Mouse (Mus musculus): ENCODE results near the gene Cep44. TPM values are rescaled to one million over a fixed set of nuclear protein-coding genes. Genes with fewer than 3 reads are reported as not detected.

Cep44 gene
- polyA plus RNA-seq, 1 experiment from 2014 or later: 41.8 TPM

DNA sequence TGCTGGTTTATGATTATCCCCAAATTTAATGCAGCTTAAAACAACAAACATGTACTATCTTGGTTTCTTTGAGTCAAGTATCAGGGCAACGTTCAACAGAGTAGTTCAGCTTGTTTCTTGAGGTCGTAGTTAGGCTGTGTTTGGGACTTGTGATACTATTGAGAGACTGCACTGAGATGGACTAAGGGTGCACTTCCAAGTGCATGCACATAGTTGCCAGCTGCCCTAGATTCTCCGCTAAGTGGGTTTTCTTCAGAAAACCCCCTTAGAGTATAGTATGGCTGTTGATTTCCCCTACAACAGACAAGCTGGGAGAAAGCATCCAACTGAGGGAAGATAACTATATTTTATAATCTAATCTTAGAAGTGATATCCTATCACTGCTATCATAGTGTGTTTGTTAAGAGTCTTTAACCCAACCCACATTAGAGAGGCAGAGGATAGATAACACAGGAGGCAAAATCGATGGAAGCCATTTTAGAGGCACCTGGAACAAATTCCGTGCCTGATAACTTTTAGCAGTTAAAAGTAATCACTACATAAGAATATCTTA lies 1.8 kb upstream of the Cep44 start:
- WGBS: 61% methylated on average over 5 of the region's 5 CpGs
- no peaks in the 10 kb centered on the region for H3K9me3 ChIP-seq (ENCODE audit: control insufficient read depth, low read depth, low read length)

GRCm38 (mm10) chr8:56552045-56552444 lies 1.2 kb upstream of the Cep44 start:
- Histone ChIP-seq H3K27me3 (ENCODE audit: control insufficient read depth, insufficient read depth, low read length) (no peaks in the 10 kb centered on the region), H3K4me2 (replicated peaks; ENCODE audit: low read depth, low read length) (peak overlapping the region; percentile 56), H3K9me3 (ENCODE audit: control insufficient read depth, low read depth, low read length) (no peaks in the 10 kb centered on the region), H3K4me1 (ENCODE audit: control insufficient read depth, insufficient read depth, low read length) (peaks cover 6% of the 10 kb centered on the region), H3K4me3 (ENCODE audit: low read depth, low read length) (peak overlapping the region; percentile 86), H3K9ac (replicated peaks; ENCODE audit: low read depth, low read length) (peak overlapping the region; percentile 72; the same call in 1 of the 2 replicates), H3K27ac (ENCODE audit: low read length) (no peak overlapping the region), H3K36me3 (ENCODE audit: control insufficient read depth, insufficient read depth, low read length) (no peaks in the 10 kb centered on the region)
- ATAC-seq (ENCODE audit: insufficient number of reproducible peaks, insufficient read depth, low FRiP score, low read depth): no peak
- WGBS: 27% methylated on average over 10 of the region's 10 CpGs

More for the DNA sequence above, 1.8 kb upstream of the Cep44 start:
- H3K27ac ChIP-seq (ENCODE audit: low read length): no peak overlapping the region
- H3K27me3 ChIP-seq (ENCODE audit: control insufficient read depth, insufficient read depth, low read length): no peaks in the 10 kb centered on the region
- peak overlapping the region; percentile 56 for H3K4me2 ChIP-seq (replicated peaks; ENCODE audit: low read depth, low read length)
- no peaks in the 10 kb centered on the region for H3K36me3 ChIP-seq (ENCODE audit: control insufficient read depth, insufficient read depth, low read length)
- ATAC-seq (ENCODE audit: insufficient number of reproducible peaks, insufficient read depth, low FRiP score, low read depth): no peak
- H3K4me1 ChIP-seq (ENCODE audit: control insufficient read depth, insufficient read depth, low read length): peaks cover 6% of the 10 kb centered on the region
- H3K9ac ChIP-seq (replicated peaks; ENCODE audit: low read depth, low read length): no peak overlapping the region
- H3K4me3 ChIP-seq (ENCODE audit: low read depth, low read length): no peak overlapping the region

DNA sequence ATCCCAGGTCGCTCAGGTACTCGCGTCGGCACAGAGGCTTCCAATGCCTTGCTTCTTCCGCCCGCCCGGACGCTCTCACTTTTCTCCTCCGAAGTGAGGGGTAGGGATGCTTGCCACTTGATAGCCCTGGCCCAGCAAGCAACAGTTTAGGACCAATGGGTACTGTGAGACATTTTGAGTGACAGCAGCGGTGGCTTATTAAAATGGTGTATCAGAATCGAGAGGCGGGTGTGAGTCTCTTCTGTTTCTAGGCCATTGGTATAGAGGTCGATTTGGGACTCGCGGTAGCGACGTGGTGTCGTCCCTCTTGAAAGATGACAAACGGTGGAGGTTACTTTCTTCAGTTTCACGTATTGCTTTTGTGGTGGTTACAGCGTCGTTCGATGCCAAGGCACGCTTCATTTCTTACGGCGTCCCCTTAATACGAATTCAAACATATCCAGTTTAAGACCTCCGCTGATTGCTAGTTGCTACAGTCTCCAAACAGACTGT lies 560 bp upstream of the Cep44 start:
- Histone ChIP-seq H3K4me1 (ENCODE audit: control insufficient read depth, insufficient read depth, low read length) (peaks cover 6% of the 10 kb centered on the region), H3K27ac (ENCODE audit: low read length) (peak overlapping the region; percentile 83), H3K27me3 (ENCODE audit: control insufficient read depth, insufficient read depth, low read length) (no peaks in the 10 kb centered on the region), H3K4me3 (ENCODE audit: low read depth, low read length) (peak overlapping the region; percentile 86), H3K36me3 (ENCODE audit: control insufficient read depth, insufficient read depth, low read length) (no peaks in the 10 kb centered on the region), H3K9ac (replicated peaks; ENCODE audit: low read depth, low read length) (peak overlapping the region; percentile 72; the same call in 1 of the 2 replicates), H3K9me3 (ENCODE audit: control insufficient read depth, low read depth, low read length) (no peaks in the 10 kb centered on the region), H3K4me2 (replicated peaks; ENCODE audit: low read depth, low read length) (peak overlapping the region; percentile 56)
- under 1% methylated on average over 28 of the region's 28 CpGs for WGBS
- peak; percentile 95 for ATAC-seq (ENCODE audit: insufficient number of reproducible peaks, insufficient read depth, low FRiP score, low read depth)

DNA sequence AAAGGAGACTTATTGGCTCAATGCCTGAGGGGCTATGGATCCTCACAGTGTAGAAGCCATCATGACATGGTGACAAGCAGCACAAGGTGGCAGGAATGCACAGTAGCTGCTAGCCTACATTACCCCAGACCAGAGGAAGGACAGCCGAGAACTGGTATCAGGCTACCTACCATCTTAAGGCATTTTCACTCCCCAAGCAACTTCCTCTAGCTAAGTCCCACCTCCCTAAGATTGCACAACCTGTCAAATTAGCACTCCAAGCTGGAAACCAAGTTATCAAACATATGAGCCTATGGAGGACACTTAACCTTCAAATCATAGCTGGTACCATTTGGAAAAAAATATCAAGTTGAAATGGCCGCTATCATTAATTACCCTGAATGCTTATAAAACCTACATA lies 3.0 kb downstream of the Cep44 start:
- H3K4me3 ChIP-seq (ENCODE audit: low read depth, low read length): no peak overlapping the region
- H3K9ac ChIP-seq (replicated peaks; ENCODE audit: low read depth, low read length): no peak overlapping the region
- H3K9me3 ChIP-seq (ENCODE audit: control insufficient read depth, low read depth, low read length): no peaks in the 10 kb centered on the region
- ATAC-seq (ENCODE audit: insufficient number of reproducible peaks, insufficient read depth, low FRiP score, low read depth): no peak
- 91% methylated on average over 2 of the region's 2 CpGs for WGBS
- no peak overlapping the region for H3K27ac ChIP-seq (ENCODE audit: low read length)
- no peak overlapping the region for H3K4me2 ChIP-seq (replicated peaks; ENCODE audit: low read depth, low read length)
- peaks cover 6% of the 10 kb centered on the region; the same call in 1 of the 2 replicates for H3K36me3 ChIP-seq (ENCODE audit: control insufficient read depth, insufficient read depth, low read length)
- H3K27me3 ChIP-seq (ENCODE audit: control insufficient read depth, insufficient read depth, low read length): no peaks in the 10 kb centered on the region
- H3K4me1 ChIP-seq (ENCODE audit: control insufficient read depth, insufficient read depth, low read length): peaks cover 6% of the 10 kb centered on the region

DNA sequence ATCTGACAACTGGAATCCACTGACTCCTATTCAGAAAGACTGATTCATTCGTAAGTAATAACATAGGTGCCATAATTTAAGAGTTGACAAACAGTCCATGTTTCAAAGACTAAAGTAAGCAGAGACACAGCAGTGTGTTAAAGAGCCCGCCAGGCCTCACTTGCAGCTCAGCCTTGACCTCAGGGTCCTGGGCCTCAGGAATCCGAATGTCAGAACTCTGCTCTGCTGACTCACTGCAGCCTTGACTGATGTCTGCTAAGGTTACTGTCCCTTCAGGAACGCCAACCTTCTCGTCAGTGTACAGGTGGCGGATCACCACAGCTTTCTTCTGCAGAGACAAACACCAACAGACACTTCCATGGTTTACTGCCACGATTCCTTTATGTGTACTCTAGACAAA lies 10.1 kb downstream of the Cep44 start:
- H3K36me3 ChIP-seq (ENCODE audit: control insufficient read depth, insufficient read depth, low read length): peaks cover 35% of the 10 kb centered on the region
- no peaks in the 10 kb centered on the region for H3K9me3 ChIP-seq (ENCODE audit: control insufficient read depth, low read depth, low read length)
- no peak overlapping the region for H3K9ac ChIP-seq (replicated peaks; ENCODE audit: low read depth, low read length)
- no peaks in the 10 kb centered on the region for H3K4me1 ChIP-seq (ENCODE audit: control insufficient read depth, insufficient read depth, low read length)
- WGBS: 76% methylated on average over 7 of the region's 7 CpGs
- H3K4me3 ChIP-seq (ENCODE audit: low read depth, low read length): no peak overlapping the region
- no peaks in the 10 kb centered on the region for H3K27me3 ChIP-seq (ENCODE audit: control insufficient read depth, insufficient read depth, low read length)
- H3K27ac ChIP-seq (ENCODE audit: low read length): no peak overlapping the region
- H3K4me2 ChIP-seq (replicated peaks; ENCODE audit: low read depth, low read length): no peak overlapping the region
- no peak for ATAC-seq (ENCODE audit: insufficient number of reproducible peaks, insufficient read depth, low FRiP score, low read depth)

DNA sequence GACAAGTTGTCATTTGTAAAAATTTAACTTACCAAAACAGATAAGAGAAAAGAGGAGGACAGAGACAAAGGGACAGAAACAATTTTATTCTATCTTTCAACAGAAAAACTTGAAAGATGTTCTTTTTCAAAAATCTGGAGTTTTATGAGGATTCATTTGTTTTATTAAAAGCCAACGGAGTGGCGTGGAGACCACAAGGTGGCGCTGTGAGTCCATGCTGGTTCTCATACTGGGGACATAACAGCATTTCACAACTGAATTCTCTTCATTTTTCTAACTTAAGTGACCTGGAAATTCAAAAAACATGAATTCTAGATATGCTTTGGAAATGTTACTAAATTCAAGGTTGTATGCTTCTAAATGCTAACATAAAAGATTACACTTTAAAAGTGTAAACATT lies 20.5 kb downstream of the Cep44 start:
- Histone ChIP-seq H3K27me3 (ENCODE audit: control insufficient read depth, insufficient read depth, low read length) (no peaks in the 10 kb centered on the region), H3K27ac (ENCODE audit: low read length) (no peak overlapping the region), H3K9ac (replicated peaks; ENCODE audit: low read depth, low read length) (no peak overlapping the region), H3K36me3 (ENCODE audit: control insufficient read depth, insufficient read depth, low read length) (peaks cover 2% of the 10 kb centered on the region; the same call in 1 of the 2 replicates), H3K4me2 (replicated peaks; ENCODE audit: low read depth, low read length) (no peak overlapping the region), H3K4me1 (ENCODE audit: control insufficient read depth, insufficient read depth, low read length) (no peaks in the 10 kb centered on the region), H3K4me3 (ENCODE audit: low read depth, low read length) (no peak overlapping the region), H3K9me3 (ENCODE audit: control insufficient read depth, low read depth, low read length) (no peaks in the 10 kb centered on the region)
- WGBS: 2% methylated on average over 3 of the region's 3 CpGs
- no peak for ATAC-seq (ENCODE audit: insufficient number of reproducible peaks, insufficient read depth, low FRiP score, low read depth)

GRCm38 (mm10) chr8:56528869-56529268 lies 22.0 kb downstream of the Cep44 start:
- Histone ChIP-seq H3K9ac (replicated peaks; ENCODE audit: low read depth, low read length) (no peak overlapping the region), H3K36me3 (ENCODE audit: control insufficient read depth, insufficient read depth, low read length) (peaks cover 2% of the 10 kb centered on the region; the same call in 1 of the 2 replicates), H3K4me1 (ENCODE audit: control insufficient read depth, insufficient read depth, low read length) (no peaks in the 10 kb centered on the region), H3K4me3 (ENCODE audit: low read depth, low read length) (no peak overlapping the region), H3K4me2 (replicated peaks; ENCODE audit: low read depth, low read length) (no peak overlapping the region), H3K9me3 (ENCODE audit: control insufficient read depth, low read depth, low read length) (no peaks in the 10 kb centered on the region), H3K27me3 (ENCODE audit: control insufficient read depth, insufficient read depth, low read length) (no peaks in the 10 kb centered on the region), H3K27ac (ENCODE audit: low read length) (no peak overlapping the region)
- WGBS: 69% methylated on average over 6 of the region's 6 CpGs
- no peak for ATAC-seq (ENCODE audit: insufficient number of reproducible peaks, insufficient read depth, low FRiP score, low read depth)

DNA sequence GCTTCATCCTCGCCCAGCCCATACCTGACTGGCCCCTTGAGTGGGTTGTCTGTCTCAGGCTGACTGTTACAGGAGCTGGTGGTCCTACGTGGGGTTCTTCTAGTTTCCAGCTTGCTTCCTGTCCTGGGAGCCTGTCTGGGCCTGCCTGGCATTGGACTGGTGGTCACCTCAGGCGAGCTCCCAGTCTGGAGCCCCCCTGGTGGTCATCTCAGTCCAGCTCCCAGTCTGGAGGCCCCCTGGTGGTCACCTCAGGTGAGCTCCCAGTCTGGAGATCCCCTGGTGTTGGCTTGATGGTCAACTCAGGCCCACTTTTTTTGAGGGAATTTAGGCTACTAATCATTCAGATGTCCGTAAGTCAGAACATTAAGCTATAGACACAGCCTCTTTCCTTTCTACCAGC lies 29.8 kb downstream of the Cep44 start:
- ATAC-seq (ENCODE audit: insufficient number of reproducible peaks, insufficient read depth, low FRiP score, low read depth): 0 out of 2 replicates have a peak, but pooled peaks have one; percentile 23
- Histone ChIP-seq H3K27me3 (ENCODE audit: control insufficient read depth, insufficient read depth, low read length) (no peaks in the 10 kb centered on the region), H3K4me3 (ENCODE audit: low read depth, low read length) (no peak overlapping the region), H3K27ac (ENCODE audit: low read length) (no peak overlapping the region), H3K9me3 (ENCODE audit: control insufficient read depth, low read depth, low read length) (no peaks in the 10 kb centered on the region), H3K36me3 (ENCODE audit: control insufficient read depth, insufficient read depth, low read length) (no peaks in the 10 kb centered on the region), H3K4me2 (replicated peaks; ENCODE audit: low read depth, low read length) (no peak overlapping the region), H3K4me1 (ENCODE audit: control insufficient read depth, insufficient read depth, low read length) (no peaks in the 10 kb centered on the region), H3K9ac (replicated peaks; ENCODE audit: low read depth, low read length) (no peak overlapping the region)
- WGBS: 86% methylated on average over 4 of the region's 4 CpGs

DNA sequence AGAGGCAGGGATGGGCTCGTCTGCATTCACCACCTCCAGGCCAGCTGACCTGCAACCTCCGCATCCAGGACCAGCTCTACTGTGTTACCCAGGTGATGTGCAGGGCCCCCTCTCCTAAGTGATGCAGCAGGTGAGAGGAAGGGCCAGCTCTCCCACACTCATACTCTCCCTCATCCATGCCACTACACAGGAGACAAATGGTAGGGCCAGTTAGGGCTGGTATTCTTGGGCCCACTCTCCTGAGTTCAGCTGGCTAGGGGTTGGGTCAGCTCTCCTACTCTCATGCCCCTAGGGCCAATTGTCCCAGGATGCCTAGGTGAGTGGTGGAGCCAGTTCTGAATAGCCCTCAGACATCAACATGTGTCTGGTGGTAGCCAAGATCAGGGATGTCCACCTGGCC lies 30.6 kb downstream of the Cep44 start:
- no peaks in the 10 kb centered on the region for H3K27me3 ChIP-seq (ENCODE audit: control insufficient read depth, insufficient read depth, low read length)
- H3K4me1 ChIP-seq (ENCODE audit: control insufficient read depth, insufficient read depth, low read length): no peaks in the 10 kb centered on the region
- no peak overlapping the region for H3K27ac ChIP-seq (ENCODE audit: low read length)
- no peaks in the 10 kb centered on the region for H3K9me3 ChIP-seq (ENCODE audit: control insufficient read depth, low read depth, low read length)
- WGBS: 84% methylated on average over 2 of the region's 2 CpGs
- ATAC-seq (ENCODE audit: insufficient number of reproducible peaks, insufficient read depth, low FRiP score, low read depth): no peak
- no peak overlapping the region for H3K4me3 ChIP-seq (ENCODE audit: low read depth, low read length)
- H3K4me2 ChIP-seq (replicated peaks; ENCODE audit: low read depth, low read length): no peak overlapping the region
- H3K9ac ChIP-seq (replicated peaks; ENCODE audit: low read depth, low read length): no peak overlapping the region
- H3K36me3 ChIP-seq (ENCODE audit: control insufficient read depth, insufficient read depth, low read length): no peaks in the 10 kb centered on the region

Measured in stomach, embryonic 14.5 days (tissue).